Mouse (Mus musculus): ENCODE measurements around the gene Grk4. TPM values are rescaled to one million over a fixed set of nuclear protein-coding genes. Genes with fewer than 3 reads are reported as not detected.
A peak's percentile ranks its signal among the peaks of the same experiment; 100 is the strongest.

The Grk4 gene
- total RNA-seq, 1 experiment, result 0.45 TPM

- Histone ChIP-seq H3K4me3 (ENCODE audit: insufficient read depth in 1 of 2, low read depth in 1 of 2, low read length in 2 of 2, poor library complexity in 1 of 2, severe bottlenecking in 1 of 2) (peak overlapping the region; percentile 77 to 79), H3K9ac (ENCODE audit: insufficient read depth, low read depth, low read length, poor library complexity, severe bottlenecking) (peak overlapping the region; percentile 87; the same call in 1 of the 2 replicates), H3K9me3 (ENCODE audit: control insufficient read depth, insufficient read depth, low read depth, low read length) (no peaks in the 10 kb centered on the region), H3K27ac (ENCODE audit: insufficient read depth, low read depth, low read length, poor library complexity, severe bottlenecking) (no peak overlapping the region; the same call in 1 of the 2 replicates), H3K36me3 (ENCODE audit: control insufficient read depth, insufficient read depth, low read length, poor library complexity, severe bottlenecking) (peaks cover 56% of the 10 kb centered on the region), H3K4me1 (ENCODE audit: control insufficient read depth in 2 of 2, insufficient read depth in 2 of 2, low read length in 2 of 2, poor library complexity in 1 of 2) (peaks cover 4 to 26% of the 10 kb centered on the region in 2 experiments; a peak in 3 of 4 replicates)
- in situ Hi-C loops (cut with MboI; ENCODE audit: low sequenced_read_pairs in 2 of 2, unreplicated experiment in 2 of 2), result no loop called here
- TF ChIP-seq MAFK (IDR thresholded peaks at IDR 0.05; ENCODE audit: insufficient read depth, low read depth, low read length) (no peak), HCFC1 (IDR thresholded peaks at IDR 0.05; ENCODE audit: borderline replicate concordance, insufficient read depth, low read length) (no peak), ZNF384 (IDR thresholded peaks at IDR 0.05; ENCODE audit: low read depth, low read length) (no peak), ZC3H11A (IDR thresholded peaks at IDR 0.05; ENCODE audit: borderline replicate concordance, low read depth, low read length) (no peak), CHD2 (IDR thresholded peaks at IDR 0.05; ENCODE audit: low read depth, low read length) (no peak)
- no peak for DNase-seq (ENCODE audit: low read depth, low spot score)
Observed at GRCm38 (mm10) chr5:34635665-34636192, 24.4 kb upstream of the Grk4 start.

GRCm38 (mm10) chr5:34636481-34637287, 23.5 kb upstream of the Grk4 start, which contains the start of gene Mfsd10:
Mfsd10 (minus strand) TSS chr5:34637212.
- Histone ChIP-seq H3K27ac (ENCODE audit: insufficient read depth, low read depth, low read length, poor library complexity, severe bottlenecking) (peak within 1 kb of the TSS; percentile 93), H3K36me3 (ENCODE audit: control insufficient read depth, insufficient read depth, low read length, poor library complexity, severe bottlenecking) (peaks cover 58% of the 10 kb centered on the region), H3K9me3 (ENCODE audit: control insufficient read depth, insufficient read depth, low read depth, low read length) (no peaks in the 10 kb centered on the region), H3K9ac (ENCODE audit: insufficient read depth, low read depth, low read length, poor library complexity, severe bottlenecking) (peak within 1 kb of the TSS; percentile 87), H3K4me1 (ENCODE audit: control insufficient read depth in 2 of 2, insufficient read depth in 2 of 2, low read length in 2 of 2, poor library complexity in 1 of 2) (peaks cover 4 to 26% of the 10 kb centered on the region in 2 experiments; a peak in 3 of 4 replicates), H3K4me3 (ENCODE audit: insufficient read depth in 1 of 2, low read depth in 1 of 2, low read length in 2 of 2, poor library complexity in 1 of 2, severe bottlenecking in 1 of 2) (peak within 1 kb of the TSS; percentile 77 to 79)
- peak; percentile 78 for DNase-seq (ENCODE audit: low read depth, low spot score)
- in situ Hi-C loops (cut with MboI; ENCODE audit: low sequenced_read_pairs in 2 of 2, unreplicated experiment in 2 of 2), result no loop called here
- TF ChIP-seq HCFC1 (IDR thresholded peaks at IDR 0.05; ENCODE audit: borderline replicate concordance, insufficient read depth, low read length), result no peak; the same call in 1 of the 2 replicates
- no peak for TF ChIP-seq MAFK (IDR thresholded peaks at IDR 0.05; ENCODE audit: insufficient read depth, low read depth, low read length)
- TF ChIP-seq CHD2 (IDR thresholded peaks at IDR 0.05; ENCODE audit: low read depth, low read length), result no peak
- TF ChIP-seq ZNF384 (IDR thresholded peaks at IDR 0.05; ENCODE audit: low read depth, low read length), result no peak
- no peak for TF ChIP-seq ZC3H11A (IDR thresholded peaks at IDR 0.05; ENCODE audit: borderline replicate concordance, low read depth, low read length)

- Histone ChIP-seq H3K27ac (ENCODE audit: insufficient read depth, low read depth, low read length, poor library complexity, severe bottlenecking) (peak overlapping the region; percentile 52; the same call in 1 of the 2 replicates), H3K4me1 (ENCODE audit: control insufficient read depth in 2 of 2, insufficient read depth in 2 of 2, low read length in 2 of 2, poor library complexity in 1 of 2) (peaks cover 4 to 26% of the 10 kb centered on the region in 2 experiments; a peak in 3 of 4 replicates)
- TF ChIP-seq CHD2 (IDR thresholded peaks at IDR 0.05; ENCODE audit: low read depth, low read length) (no peak), HCFC1 (IDR thresholded peaks at IDR 0.05; ENCODE audit: borderline replicate concordance, insufficient read depth, low read length) (no peak), ZNF384 (IDR thresholded peaks at IDR 0.05; ENCODE audit: low read depth, low read length) (no peak), MAFK (IDR thresholded peaks at IDR 0.05; ENCODE audit: insufficient read depth, low read depth, low read length) (no peak), ZC3H11A (IDR thresholded peaks at IDR 0.05; ENCODE audit: borderline replicate concordance, low read depth, low read length) (no peak)
Observed at GRCm38 (mm10) chr5:34637591-34638156, 22.5 kb upstream of the Grk4 start.

GRCm38 (mm10) chr5:34641991-34642390, 18.2 kb upstream of the Grk4 start:
- no peak for TF ChIP-seq ZC3H11A (IDR thresholded peaks at IDR 0.05; ENCODE audit: borderline replicate concordance, low read depth, low read length)
- TF ChIP-seq CHD2 (IDR thresholded peaks at IDR 0.05; ENCODE audit: low read depth, low read length), result no peak
- no peak for TF ChIP-seq ZNF384 (IDR thresholded peaks at IDR 0.05; ENCODE audit: low read depth, low read length)
- TF ChIP-seq HCFC1 (IDR thresholded peaks at IDR 0.05; ENCODE audit: borderline replicate concordance, insufficient read depth, low read length), result no peak
- TF ChIP-seq MAFK (IDR thresholded peaks at IDR 0.05; ENCODE audit: insufficient read depth, low read depth, low read length), result no peak
- peaks cover 73% of the 10 kb centered on the region for H3K36me3 ChIP-seq (ENCODE audit: control insufficient read depth, insufficient read depth, low read length, poor library complexity, severe bottlenecking)
- in situ Hi-C loops (cut with MboI; ENCODE audit: low sequenced_read_pairs in 2 of 2, unreplicated experiment in 2 of 2), result loop anchor here in 1 of 2 experiments (10.0 kb wide), 1 partner anchor 127 kb away; the partner anchor contains the start of gene Tnip2

More at GRCm38 (mm10) chr5:34637591-34638156, 22.5 kb upstream of the Grk4 start:
- in situ Hi-C loops (cut with MboI; ENCODE audit: low sequenced_read_pairs in 2 of 2, unreplicated experiment in 2 of 2), result no loop called here
- Histone ChIP-seq H3K36me3 (ENCODE audit: control insufficient read depth, insufficient read depth, low read length, poor library complexity, severe bottlenecking) (peaks cover 58% of the 10 kb centered on the region), H3K9me3 (ENCODE audit: control insufficient read depth, insufficient read depth, low read depth, low read length) (no peaks in the 10 kb centered on the region), H3K4me3 (ENCODE audit: insufficient read depth in 1 of 2, low read depth in 1 of 2, low read length in 2 of 2, poor library complexity in 1 of 2, severe bottlenecking in 1 of 2) (peak overlapping the region; percentile 77 to 79), H3K9ac (ENCODE audit: insufficient read depth, low read depth, low read length, poor library complexity, severe bottlenecking) (peak overlapping the region; percentile 63; the same call in 1 of the 2 replicates)
- no peak for DNase-seq (ENCODE audit: low read depth, low spot score)

More at GRCm38 (mm10) chr5:34641991-34642390, 18.2 kb upstream of the Grk4 start:
- 0 out of 4 replicates have a peak, but pooled peaks cover 0 to 5% of the 10 kb centered on the region in 2 experiments for H3K4me1 ChIP-seq (ENCODE audit: control insufficient read depth in 2 of 2, insufficient read depth in 2 of 2, low read length in 2 of 2, poor library complexity in 1 of 2)
- H3K4me3 ChIP-seq (ENCODE audit: insufficient read depth in 1 of 2, low read depth in 1 of 2, low read length in 2 of 2, poor library complexity in 1 of 2, severe bottlenecking in 1 of 2), result no peak overlapping the region
- DNase-seq (ENCODE audit: low read depth, low spot score), result no peak
- H3K9me3 ChIP-seq (ENCODE audit: control insufficient read depth, insufficient read depth, low read depth, low read length), result no peaks in the 10 kb centered on the region
- H3K27ac ChIP-seq (ENCODE audit: insufficient read depth, low read depth, low read length, poor library complexity, severe bottlenecking), result no peak overlapping the region
- no peak overlapping the region for H3K9ac ChIP-seq (ENCODE audit: insufficient read depth, low read depth, low read length, poor library complexity, severe bottlenecking)

All from ES-E14 (cell line).